Mouse (Mus musculus) olfactory bulb, adult 2 months (tissue): Measurements from ENCODE around the gene Slc7a5.

Source experiments
- CTCF ChIP-seq: fragments of 200-500 bp; IDR thresholded peaks from 2 replicates; pipeline ENCODE4 v1.5.1; 2012; ENCODE audit warnings: low read depth, mild to moderate bottlenecking, low read length, moderate library complexity; ENCODE audit not compliant: insufficient read depth
- POLR2A ChIP-seq: fragments of 200-500 bp; IDR thresholded peaks from 2 replicates; pipeline ENCODE4 v1.6.1; 2012; ENCODE audit warnings: mild to moderate bottlenecking, low read depth, low read length, moderate library complexity; ENCODE audit not compliant: insufficient read depth

- TF ChIP-seq CTCF: no peak
- TF ChIP-seq POLR2A: no peak
Measured at GRCm38 (mm10) chr8:121912831-121913230, 5.3 kb upstream of the Slc7a5 start.
